Mouse (Mus musculus): Measurements from ENCODE around the gene Blnk. TPM values are rescaled to one million over a fixed set of nuclear protein-coding genes. Genes with fewer than 3 reads are reported as not detected.

Blnk gene
- polyA plus RNA-seq, 1 experiment from 2014 or later: 0.79 TPM

DNA sequence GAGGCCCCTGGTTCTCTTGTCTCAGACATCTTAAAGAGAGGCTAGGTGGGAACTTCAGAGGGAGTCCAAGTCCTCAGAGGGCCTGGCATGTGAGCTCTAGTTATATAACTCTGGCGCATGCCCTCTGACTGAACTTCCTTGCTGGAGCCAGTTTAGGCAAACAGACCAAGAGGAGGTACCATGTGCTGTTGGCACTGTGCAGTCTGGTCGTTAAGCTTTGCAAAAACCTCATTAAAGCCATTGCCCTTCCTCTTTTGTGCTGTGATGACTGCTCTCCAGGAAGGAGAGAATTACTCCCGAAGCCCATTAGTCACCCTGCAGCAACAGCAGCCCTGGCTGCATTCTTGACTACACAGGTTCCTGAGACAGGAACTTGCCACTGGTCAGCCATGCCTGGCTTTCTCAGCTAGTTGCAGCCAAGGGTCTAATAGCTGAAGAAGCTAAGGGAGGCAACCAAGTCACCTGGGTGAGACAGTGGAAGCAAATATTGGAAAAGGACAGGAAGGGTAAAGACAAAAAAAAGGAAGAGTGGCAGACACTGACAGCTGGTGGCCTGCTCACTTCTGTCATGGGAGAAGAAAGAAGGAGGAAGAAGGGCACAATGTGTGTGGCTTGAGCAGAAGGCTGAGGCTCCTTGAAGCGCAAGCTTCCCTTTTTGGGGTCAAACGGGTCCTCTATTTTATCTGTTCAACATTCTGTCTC lies 4.3 kb upstream of the Blnk start:
- no peak for ATAC-seq (ENCODE audit: borderline replicate concordance, extremely low read depth, low FRiP score, low TSS enrichment)
- Histone ChIP-seq H3K9ac (no peak overlapping the region), H3K36me3 (no peaks in the 10 kb centered on the region), H3K4me2 (no peak overlapping the region), H3K4me3 (no peak overlapping the region), H3K9me3 (no peaks in the 10 kb centered on the region), H3K27ac (no peak overlapping the region), H3K27me3 (no peaks in the 10 kb centered on the region), H3K4me1 (0 out of 2 replicates have a peak, but pooled peaks cover 3% of the 10 kb centered on the region)
- WGBS: 53% methylated on average over 5 of the region's 5 CpGs

DNA sequence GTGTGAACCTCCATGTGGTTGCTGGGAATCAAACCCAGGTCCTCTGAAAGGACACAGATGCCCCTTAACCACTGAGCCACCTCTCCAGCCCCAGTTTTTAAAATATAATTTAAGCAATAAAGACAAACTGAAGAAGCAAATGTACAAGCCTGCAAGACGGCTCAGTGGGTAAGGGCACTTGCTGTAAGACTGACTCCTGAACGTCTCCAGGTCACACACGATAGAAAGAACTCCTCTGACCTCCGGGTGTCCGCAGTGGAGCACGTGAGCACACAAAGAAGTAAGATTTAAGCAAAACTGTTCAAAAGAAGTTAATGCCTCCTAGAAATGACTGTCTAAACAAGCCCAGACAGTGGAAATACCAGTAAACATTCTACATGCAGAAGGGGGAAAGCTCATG lies 2.4 kb upstream of the Blnk start:
- Histone ChIP-seq H3K4me3 (no peak overlapping the region), H3K27ac (no peak overlapping the region), H3K9ac (no peak overlapping the region), H3K36me3 (no peaks in the 10 kb centered on the region), H3K27me3 (no peaks in the 10 kb centered on the region), H3K9me3 (no peaks in the 10 kb centered on the region), H3K4me2 (no peak overlapping the region), H3K4me1 (0 out of 2 replicates have a peak, but pooled peaks cover 4% of the 10 kb centered on the region)
- no peak for ATAC-seq (ENCODE audit: borderline replicate concordance, extremely low read depth, low FRiP score, low TSS enrichment)
- 79% methylated on average over 6 of the region's 6 CpGs for WGBS

DNA sequence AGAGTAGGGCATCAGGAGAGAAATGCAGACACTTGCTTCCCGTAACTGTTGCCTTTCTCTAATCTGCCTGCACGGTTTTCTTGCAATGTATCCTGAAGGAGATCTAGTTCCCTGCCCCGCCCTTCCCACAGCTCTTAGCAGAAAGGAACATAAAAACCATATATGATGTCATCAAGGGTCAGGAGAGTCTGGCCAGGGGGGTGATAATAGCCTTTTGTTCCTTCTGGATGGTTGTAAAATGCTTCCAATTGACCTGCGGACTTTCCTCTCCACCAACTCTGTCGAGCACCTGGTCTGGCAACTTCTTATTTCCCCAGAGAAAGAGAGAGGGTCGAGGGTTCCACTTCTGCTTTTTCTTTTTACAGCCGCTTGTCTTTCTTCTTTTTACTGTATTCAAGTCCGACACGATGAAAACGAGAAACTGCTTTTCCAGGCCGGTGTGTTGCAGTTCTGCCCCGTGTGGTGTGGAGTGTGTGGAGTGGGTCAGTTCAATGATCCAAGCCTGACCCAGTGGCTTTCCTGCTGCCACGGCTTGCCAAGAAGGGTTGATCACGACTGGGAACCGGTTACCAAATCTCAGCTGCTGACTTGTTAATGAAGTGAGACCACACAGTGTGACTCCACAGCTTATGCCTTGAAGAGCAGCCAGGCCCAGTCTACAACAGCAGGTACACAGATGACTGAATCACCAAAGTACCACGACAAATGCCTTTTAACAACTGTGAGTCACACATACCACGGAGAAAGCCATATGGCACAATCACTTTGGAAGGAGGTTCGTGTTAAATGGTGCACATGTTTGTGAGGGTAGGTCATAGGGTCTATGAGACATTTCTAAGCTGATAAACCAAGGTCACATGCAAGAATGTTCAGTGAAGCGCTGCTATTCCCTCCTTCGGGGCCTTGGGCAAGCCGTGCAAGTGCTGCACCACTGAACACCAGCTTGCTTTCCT lies 1.4 kb upstream of the Blnk start:
- WGBS: 39% methylated on average over 21 of the region's 21 CpGs
- H3K27me3 ChIP-seq: no peaks in the 10 kb centered on the region
- H3K9me3 ChIP-seq: no peaks in the 10 kb centered on the region
- H3K4me1 ChIP-seq: 0 out of 2 replicates have a peak, but pooled peaks cover 4% of the 10 kb centered on the region
- ATAC-seq (ENCODE audit: borderline replicate concordance, extremely low read depth, low FRiP score, low TSS enrichment): no peak
- H3K4me2 ChIP-seq: no peak overlapping the region
- no peak overlapping the region for H3K27ac ChIP-seq
- no peaks in the 10 kb centered on the region for H3K36me3 ChIP-seq
- no peak overlapping the region for H3K4me3 ChIP-seq
- no peak overlapping the region for H3K9ac ChIP-seq

DNA sequence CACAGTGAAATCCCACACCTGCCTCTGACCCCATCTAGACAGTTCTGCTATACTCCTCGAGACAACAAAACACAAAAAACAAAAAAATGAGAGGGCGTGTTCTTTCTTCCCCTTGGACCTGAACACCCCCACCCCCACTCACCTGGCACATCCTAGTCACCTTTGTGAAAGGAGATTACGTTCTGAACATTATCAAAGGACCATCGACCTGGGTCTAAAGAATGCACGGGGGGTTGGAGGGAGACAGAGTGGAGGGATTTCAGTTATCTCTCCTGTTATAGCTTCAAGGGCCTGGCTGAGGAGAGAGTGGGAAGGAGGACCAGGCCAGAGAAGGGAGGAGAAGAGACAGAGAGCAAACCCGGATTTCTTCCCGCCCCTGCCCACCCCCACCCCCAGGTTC lies 576 bp upstream of the Blnk start:
- H3K4me2 ChIP-seq: no peak overlapping the region
- 0 out of 2 replicates have a peak, but pooled peaks cover 4% of the 10 kb centered on the region for H3K4me1 ChIP-seq
- no peak overlapping the region for H3K4me3 ChIP-seq
- H3K9ac ChIP-seq: no peak overlapping the region
- no peak for ATAC-seq (ENCODE audit: borderline replicate concordance, extremely low read depth, low FRiP score, low TSS enrichment)
- H3K27me3 ChIP-seq: no peaks in the 10 kb centered on the region
- 39% methylated on average over 7 of the region's 7 CpGs for WGBS
- no peak overlapping the region for H3K27ac ChIP-seq
- no peaks in the 10 kb centered on the region for H3K9me3 ChIP-seq
- no peaks in the 10 kb centered on the region for H3K36me3 ChIP-seq

DNA sequence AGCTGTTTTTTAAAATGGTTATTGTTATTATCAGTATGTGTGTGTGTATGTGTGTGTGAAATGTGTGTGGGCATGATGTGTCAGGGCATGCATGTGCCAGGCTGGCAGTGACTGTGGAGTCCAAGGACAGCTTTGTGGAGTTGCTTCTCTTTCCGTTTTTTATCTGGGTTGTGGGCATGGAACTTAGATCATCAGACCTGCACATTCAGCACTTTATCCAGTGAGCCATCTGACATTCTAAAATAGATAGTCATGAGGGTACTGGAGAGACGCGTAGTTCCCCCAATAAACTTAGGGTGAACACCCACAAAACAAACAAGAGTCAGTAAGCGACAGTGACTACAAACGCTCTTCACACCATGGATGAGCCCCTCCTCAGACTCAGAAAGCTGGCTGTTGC lies 979 bp downstream of the Blnk start:
- H3K9me3 ChIP-seq: no peaks in the 10 kb centered on the region
- no peak for ATAC-seq (ENCODE audit: borderline replicate concordance, extremely low read depth, low FRiP score, low TSS enrichment)
- H3K4me2 ChIP-seq: no peak overlapping the region
- H3K27me3 ChIP-seq: no peaks in the 10 kb centered on the region
- 88% methylated on average over 5 of the region's 5 CpGs for WGBS
- 0 out of 2 replicates have a peak, but pooled peaks cover 4% of the 10 kb centered on the region for H3K4me1 ChIP-seq
- no peak overlapping the region for H3K4me3 ChIP-seq
- H3K36me3 ChIP-seq: no peaks in the 10 kb centered on the region
- H3K27ac ChIP-seq: no peak overlapping the region
- H3K9ac ChIP-seq: no peak overlapping the region

DNA sequence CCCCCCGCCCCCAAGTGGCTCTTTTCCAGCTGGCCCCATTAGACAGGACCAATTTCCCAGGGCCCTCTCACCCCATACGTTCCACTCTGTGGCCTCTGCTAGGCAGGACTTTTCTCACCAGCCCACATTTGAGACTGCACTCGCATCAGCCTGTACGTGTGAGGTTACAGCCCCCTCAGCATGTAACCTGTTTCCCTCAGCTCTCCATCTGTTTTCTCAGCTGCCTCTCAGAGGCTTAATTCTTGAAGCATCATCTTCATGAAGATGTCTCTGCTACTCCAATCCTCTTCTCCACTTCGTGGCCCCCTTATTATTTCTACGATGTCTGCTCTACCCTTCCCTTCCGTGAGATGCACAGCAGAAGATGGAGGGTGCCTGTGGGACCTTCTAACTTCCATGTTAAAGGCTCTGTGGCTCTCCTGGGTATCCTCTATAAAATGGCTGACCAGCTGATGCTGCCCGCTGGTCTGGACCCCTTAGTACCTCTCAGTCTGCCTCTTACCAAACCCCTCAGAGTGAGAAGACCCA lies 1.8 kb downstream of the Blnk start:
- no peak overlapping the region for H3K4me3 ChIP-seq
- no peak overlapping the region for H3K27ac ChIP-seq
- 0 out of 2 replicates have a peak, but pooled peaks cover 4% of the 10 kb centered on the region for H3K4me1 ChIP-seq
- H3K9me3 ChIP-seq: no peaks in the 10 kb centered on the region
- ATAC-seq (ENCODE audit: borderline replicate concordance, extremely low read depth, low FRiP score, low TSS enrichment): no peak
- H3K9ac ChIP-seq: no peak overlapping the region
- no peak overlapping the region for H3K4me2 ChIP-seq
- no peaks in the 10 kb centered on the region for H3K27me3 ChIP-seq
- H3K36me3 ChIP-seq: no peaks in the 10 kb centered on the region
- WGBS: 62% methylated on average over 7 of the region's 8 CpGs

DNA sequence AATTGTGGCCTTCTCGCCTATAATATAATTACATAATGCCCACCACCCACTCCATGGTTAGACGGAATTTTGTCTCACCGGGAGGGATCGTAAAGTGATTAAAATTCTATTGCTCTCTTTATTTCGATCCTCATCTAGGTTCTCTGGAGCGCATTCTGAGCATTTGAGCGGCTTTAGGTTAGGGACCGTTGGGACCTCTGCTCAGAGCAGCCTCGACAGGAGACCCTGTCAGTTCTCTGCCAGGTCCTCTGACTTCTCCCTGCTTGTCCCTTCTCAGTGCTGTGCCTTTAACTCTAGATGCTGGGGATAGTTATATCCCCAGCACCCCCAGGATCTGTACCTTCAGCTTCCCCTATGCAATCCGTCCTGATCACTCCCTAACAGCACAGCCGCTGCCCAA lies 2.2 kb downstream of the Blnk start:
- H3K4me1 ChIP-seq: 0 out of 2 replicates have a peak, but pooled peaks cover 4% of the 10 kb centered on the region
- H3K4me2 ChIP-seq: no peak overlapping the region
- no peaks in the 10 kb centered on the region for H3K9me3 ChIP-seq
- H3K27me3 ChIP-seq: no peaks in the 10 kb centered on the region
- no peak for ATAC-seq (ENCODE audit: borderline replicate concordance, extremely low read depth, low FRiP score, low TSS enrichment)
- no peak overlapping the region for H3K9ac ChIP-seq
- H3K36me3 ChIP-seq: no peaks in the 10 kb centered on the region
- WGBS: 83% methylated on average over 11 of the region's 11 CpGs
- H3K27ac ChIP-seq: no peak overlapping the region
- no peak overlapping the region for H3K4me3 ChIP-seq

DNA sequence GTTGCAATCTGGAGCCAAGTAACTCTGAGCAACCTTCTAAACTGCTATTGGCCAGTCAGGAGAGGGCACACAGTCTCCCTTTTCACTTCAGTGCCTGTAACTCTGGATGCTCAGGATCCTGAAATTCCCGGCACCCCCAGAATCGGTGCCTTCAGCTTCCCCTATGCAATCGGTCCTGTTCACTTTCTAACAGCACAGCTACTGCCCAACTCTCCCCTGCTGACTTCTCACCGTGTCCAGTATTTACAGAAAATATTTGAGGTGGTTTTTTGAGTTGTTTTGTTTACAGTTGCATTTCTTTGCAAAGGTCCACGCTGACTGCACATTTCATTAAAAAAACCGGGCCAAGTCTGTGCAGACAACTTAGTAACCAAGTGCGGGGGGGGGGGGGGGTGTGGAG lies 2.7 kb downstream of the Blnk start:
- no peak overlapping the region for H3K4me2 ChIP-seq
- no peaks in the 10 kb centered on the region for H3K27me3 ChIP-seq
- H3K36me3 ChIP-seq: no peaks in the 10 kb centered on the region
- H3K9me3 ChIP-seq: no peaks in the 10 kb centered on the region
- H3K4me1 ChIP-seq: 0 out of 2 replicates have a peak, but pooled peaks cover 4% of the 10 kb centered on the region
- ATAC-seq (ENCODE audit: borderline replicate concordance, extremely low read depth, low FRiP score, low TSS enrichment): no peak
- H3K9ac ChIP-seq: no peak overlapping the region
- H3K4me3 ChIP-seq: no peak overlapping the region
- 68% methylated on average over 6 of the region's 7 CpGs for WGBS
- H3K27ac ChIP-seq: no peak overlapping the region

DNA sequence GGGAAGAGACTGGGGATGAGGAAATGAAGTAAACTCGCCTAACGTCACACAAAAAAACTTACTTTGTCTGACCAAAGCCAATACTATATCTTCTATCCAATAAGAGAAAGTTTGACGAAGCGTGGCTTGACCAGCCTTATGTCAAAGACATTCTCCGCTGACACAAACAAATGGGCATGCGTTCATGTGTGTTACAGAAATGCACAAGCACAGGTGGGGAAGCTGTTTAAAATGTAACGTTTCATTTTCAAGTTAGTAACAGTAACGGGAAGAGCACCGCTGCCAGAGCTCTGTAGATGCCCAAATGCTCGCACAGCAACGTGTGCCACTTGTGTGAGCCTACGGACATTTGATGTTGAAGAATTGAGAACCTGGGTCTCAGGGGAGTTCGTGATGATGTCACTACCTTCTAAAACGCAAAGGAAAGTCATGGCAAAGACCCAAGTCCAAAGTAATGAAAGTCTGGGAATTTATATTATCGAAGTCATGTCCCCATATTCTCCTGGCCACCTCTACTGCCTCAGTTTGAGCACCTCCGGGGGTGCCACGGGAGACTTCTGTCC lies 3.5 kb downstream of the Blnk start:
- WGBS: 87% methylated on average over 17 of the region's 17 CpGs
- ATAC-seq (ENCODE audit: borderline replicate concordance, extremely low read depth, low FRiP score, low TSS enrichment): no peak

DNA sequence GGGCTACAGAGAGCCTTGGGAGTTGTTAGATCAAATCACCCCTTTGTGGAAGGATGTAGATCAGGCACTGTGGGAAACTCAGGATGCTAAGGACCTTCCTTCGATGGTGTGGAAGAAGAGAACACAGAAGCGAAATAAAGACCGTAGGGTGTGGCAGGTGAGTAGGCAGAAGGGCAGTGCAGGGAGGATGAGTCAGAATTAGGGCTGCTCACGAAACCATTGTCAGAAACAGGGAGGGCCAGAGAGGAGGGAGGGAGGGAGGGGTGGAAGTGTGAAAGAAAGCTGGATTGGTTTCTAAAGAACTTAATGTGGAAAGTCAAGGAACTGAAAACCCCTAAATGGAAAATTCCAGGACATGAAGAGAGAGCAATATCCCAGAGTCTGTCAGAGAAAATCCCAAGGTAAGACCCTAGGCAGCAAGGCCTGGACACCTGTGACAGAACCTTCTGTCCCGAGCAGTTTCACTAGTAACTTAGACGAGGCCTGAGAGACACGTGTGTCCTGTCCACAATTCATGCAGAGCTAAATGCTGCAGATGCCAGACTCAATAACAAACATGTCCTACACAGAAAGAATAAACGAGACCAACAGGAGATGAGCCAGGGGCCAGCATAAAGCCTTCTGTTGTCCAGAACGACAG lies 4.3 kb downstream of the Blnk start:
- WGBS: 78% methylated on average over 9 of the region's 9 CpGs
- Histone ChIP-seq H3K27me3 (no peaks in the 10 kb centered on the region), H3K36me3 (no peaks in the 10 kb centered on the region), H3K27ac (no peak overlapping the region), H3K4me2 (no peak overlapping the region), H3K4me3 (no peak overlapping the region), H3K9me3 (no peaks in the 10 kb centered on the region), H3K9ac (no peak overlapping the region), H3K4me1 (0 out of 2 replicates have a peak, but pooled peaks cover 4% of the 10 kb centered on the region)
- ATAC-seq (ENCODE audit: borderline replicate concordance, extremely low read depth, low FRiP score, low TSS enrichment): no peak

More for the DNA sequence above, 3.5 kb downstream of the Blnk start:
- H3K9ac ChIP-seq: no peak overlapping the region
- no peak overlapping the region for H3K4me3 ChIP-seq
- H3K4me2 ChIP-seq: no peak overlapping the region
- H3K27ac ChIP-seq: no peak overlapping the region
- no peaks in the 10 kb centered on the region for H3K27me3 ChIP-seq
- H3K36me3 ChIP-seq: no peaks in the 10 kb centered on the region
- no peaks in the 10 kb centered on the region for H3K9me3 ChIP-seq
- 0 out of 2 replicates have a peak, but pooled peaks cover 4% of the 10 kb centered on the region for H3K4me1 ChIP-seq

DNA sequence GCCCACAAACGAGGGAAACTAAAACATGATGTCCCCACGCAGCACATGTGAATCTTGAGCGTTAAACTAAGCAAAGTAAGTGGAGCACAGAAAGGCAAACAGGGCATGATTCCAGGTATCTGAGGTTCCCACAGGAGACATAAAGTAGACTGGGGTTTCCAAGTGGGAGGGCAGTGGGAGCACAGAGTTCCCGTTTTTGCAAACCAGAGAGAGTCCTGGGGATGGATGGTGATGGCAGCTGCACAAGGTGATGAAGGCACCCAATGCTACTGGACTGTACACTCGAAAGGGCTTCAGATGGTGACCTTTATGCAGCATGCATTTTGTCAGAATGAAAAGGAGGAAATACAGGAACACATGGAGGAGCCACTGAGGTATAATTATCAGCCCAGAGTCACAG lies 5.5 kb downstream of the Blnk start:
- Histone ChIP-seq H3K9ac (no peak overlapping the region), H3K4me2 (no peak overlapping the region), H3K36me3 (no peaks in the 10 kb centered on the region), H3K27ac (no peak overlapping the region), H3K4me1 (0 out of 2 replicates have a peak, but pooled peaks cover 3% of the 10 kb centered on the region), H3K27me3 (no peaks in the 10 kb centered on the region), H3K9me3 (no peaks in the 10 kb centered on the region), H3K4me3 (no peak overlapping the region)
- ATAC-seq (ENCODE audit: borderline replicate concordance, extremely low read depth, low FRiP score, low TSS enrichment): no peak
- 70% methylated on average over 5 of the region's 5 CpGs for WGBS
